Mouse (Mus musculus) adrenal gland, postnatal 4 days (tissue): ENCODE data around the gene Rims4. TPM values are rescaled to one million over a fixed set of nuclear protein-coding genes. Genes with fewer than 3 reads are reported as not detected.

Source experiments
- DNase-seq, 2 experiments: peaks; one replicate each; pipeline ENCODE4 v3.0.0; 2021 to 2022; ENCODE audit warnings: low spot score in 2 of 2, mixed read lengths in 2 of 2
- total RNA-seq, 2 experiments: library from RNA; stranded (reverse); gene quantifications; 2 replicates each; pipeline ENCODE4 v1.2.3; 2021

Rims4 gene
- total RNA-seq, 2 experiments from 2014 or later = 101 to 103 TPM

DNA sequence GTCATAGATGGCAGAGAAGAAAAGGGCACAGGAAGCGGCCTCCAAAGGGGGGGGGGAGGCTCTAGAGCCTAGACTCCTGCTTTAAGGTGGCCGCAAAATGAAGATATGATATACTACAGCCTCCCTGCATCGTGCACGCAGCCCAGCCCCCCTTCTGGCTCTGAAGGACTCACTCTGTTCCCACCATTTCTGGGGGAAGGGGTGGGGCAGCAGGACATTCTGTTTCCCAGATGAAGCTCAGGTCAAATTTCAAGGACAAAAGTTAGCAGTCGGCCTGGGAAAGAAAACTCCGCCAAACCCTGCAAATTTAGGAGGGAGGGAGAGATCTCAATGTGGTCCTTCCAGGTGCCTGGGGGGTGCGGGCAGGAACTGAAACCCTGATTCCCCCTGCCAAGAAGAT, 4.8 kb downstream of the Rims4 start:
- no peak for DNase-seq

GRCm38 (mm10) chr2:163911826-163912444, 6.5 kb downstream of the Rims4 start:
- DNase-seq = no peak

DNA sequence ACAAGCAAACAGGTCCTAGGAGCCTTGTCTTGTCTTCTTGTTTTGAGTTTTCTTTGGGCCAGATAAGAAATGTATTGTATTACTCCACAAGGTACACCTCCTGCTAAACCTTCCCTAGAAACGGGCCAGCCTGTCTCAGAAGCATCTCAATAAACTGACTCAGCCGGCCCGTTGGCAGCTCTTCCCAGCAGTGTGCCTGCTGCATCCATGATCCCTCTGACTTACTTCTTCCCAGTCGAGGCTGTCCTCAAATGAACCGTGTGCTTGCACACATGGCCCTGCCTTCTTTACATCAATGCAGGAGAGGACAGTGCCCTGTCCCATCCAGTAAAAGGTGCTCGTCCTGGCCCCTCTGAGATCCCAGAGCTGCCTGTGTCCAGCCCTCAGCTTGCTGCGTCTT, 8.9 kb downstream of the Rims4 start:
- DNase-seq = no peak

GRCm38 (mm10) chr2:163907131-163907530, 11.4 kb downstream of the Rims4 start:
- DNase-seq = no peak

DNA sequence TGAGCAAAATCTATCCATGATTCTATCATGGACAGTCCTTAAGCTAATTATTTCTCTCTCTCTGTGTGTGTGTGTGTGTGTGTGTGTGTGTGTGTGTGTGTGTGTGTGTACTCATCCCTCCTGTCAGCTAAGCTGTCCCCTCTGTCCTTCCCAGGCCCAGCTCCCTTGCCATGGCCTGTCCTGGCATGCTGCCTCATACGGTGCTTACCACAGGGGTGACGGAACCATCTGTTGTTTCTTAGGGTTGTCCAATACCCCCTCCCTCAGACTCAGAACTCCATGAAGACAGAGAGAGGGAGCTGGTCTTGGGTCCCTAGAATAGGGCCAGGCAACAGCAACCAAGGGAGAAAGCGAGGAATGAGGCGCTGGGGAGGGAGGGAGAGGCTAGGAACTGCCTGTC, 14.2 kb downstream of the Rims4 start:
- DNase-seq = no peak

DNA sequence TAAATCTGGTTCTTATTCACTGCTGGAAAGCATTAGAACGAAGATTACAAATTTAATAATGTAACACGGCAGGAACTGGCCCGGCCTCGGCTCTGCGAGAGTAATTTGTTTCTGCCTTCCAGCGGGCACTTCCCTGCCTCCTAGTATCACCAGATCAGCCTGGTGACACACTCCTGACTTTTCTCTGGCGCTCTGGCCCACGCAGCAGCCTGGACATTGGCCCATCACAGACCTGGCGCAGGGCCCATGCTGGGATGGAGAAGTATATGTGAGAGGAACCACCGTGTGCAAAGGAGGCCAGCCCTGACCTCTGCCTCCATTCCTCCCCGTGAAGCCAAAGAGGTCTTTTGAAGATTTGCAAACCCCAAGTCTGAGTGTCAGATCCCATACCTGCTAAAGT, 15.0 kb downstream of the Rims4 start:
- peak; percentile 25 to 40 for DNase-seq

DNA sequence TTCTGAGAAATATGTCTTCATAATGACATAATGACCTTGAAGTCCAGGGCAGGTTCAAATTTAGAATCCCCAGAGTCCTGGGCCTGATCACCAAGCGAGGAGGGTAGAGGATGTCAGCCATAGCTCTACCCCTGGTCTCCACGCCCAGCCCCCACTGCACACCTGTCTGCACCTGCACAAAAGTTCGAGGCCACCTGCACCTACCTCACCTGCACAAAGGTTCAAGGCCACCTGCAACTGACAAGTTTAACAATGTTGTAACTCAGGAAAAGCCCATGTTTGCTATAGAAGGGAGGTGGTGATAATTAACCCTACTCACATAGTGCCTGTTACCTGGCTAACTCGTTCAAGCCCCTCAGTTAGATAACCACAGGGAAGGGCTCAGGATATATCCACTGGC, 16.0 kb downstream of the Rims4 start:
- DNase-seq = no peak

GRCm38 (mm10) chr2:163901043-163901442, 17.4 kb downstream of the Rims4 start:
- no peak for DNase-seq

DNA sequence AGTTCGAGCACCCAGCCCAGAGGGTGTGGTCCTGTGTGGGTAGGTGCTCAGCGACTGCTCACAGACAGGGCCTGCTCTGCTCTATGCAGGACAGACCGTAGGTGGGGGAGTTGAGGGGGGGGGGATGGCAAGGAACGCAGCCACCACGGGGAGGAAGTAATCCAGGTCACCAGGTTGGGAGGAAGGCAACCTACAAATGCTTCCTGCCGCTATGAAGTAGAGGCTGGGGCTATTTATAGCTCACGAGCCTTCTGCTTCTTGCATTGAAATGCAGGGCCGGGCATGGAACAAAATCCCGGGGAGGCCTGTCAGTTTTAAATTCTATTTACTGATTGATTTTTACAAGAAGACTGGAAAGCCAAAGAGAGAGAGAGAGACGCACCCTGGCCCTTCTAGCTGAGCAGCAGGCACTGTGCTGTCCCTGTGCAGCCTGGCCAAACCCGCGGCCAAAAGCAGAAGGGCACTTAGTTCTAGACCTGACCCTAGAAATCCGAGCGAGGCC, 18.5 kb downstream of the Rims4 start:
- DNase-seq = no peak

DNA sequence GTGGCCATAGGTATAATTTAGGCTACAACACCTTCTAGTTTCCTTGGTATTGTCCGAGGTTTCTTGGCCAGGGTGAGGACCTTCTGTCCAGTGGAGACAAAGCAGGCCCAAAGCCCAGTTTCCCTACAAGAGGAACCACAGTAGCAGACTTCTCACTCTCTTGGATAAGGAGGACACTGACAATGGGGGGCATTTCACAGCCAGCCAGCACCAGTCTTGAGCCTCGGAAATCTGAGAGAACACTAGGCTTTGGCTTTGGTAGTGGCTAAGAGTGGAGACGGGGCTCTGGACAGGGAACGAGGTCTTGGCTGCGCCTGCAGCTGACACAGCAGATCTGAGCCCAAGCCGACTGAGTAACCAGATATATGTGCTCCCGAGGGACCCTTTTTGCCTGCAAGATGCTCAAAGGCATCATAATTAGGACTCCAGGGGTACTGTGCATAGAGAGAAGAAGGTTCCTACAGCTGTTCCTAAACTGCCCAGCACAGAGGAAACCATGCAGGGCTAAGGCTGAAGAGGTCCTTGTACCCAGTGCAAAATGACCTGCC, 20.4 kb downstream of the Rims4 start:
- DNase-seq = no peak

DNA sequence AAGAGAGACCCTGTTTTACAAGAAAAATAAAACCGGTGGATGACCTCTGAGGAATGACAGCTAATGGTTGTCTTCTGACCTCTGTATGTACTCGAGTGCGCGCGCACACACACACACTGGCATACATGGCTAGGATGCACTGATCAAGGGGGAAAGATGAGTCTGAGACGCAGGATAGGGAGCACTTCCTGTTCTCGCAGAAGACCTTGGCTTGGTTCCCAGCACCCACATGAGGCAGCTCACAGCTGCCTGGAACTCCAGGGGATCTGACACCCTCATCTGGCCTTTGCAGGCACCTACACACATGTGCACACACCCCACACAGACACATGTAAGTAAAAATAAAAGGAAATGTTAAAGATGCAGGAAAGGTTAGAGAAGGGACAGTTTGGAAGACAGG, 21.5 kb downstream of the Rims4 start:
- no peak for DNase-seq

DNA sequence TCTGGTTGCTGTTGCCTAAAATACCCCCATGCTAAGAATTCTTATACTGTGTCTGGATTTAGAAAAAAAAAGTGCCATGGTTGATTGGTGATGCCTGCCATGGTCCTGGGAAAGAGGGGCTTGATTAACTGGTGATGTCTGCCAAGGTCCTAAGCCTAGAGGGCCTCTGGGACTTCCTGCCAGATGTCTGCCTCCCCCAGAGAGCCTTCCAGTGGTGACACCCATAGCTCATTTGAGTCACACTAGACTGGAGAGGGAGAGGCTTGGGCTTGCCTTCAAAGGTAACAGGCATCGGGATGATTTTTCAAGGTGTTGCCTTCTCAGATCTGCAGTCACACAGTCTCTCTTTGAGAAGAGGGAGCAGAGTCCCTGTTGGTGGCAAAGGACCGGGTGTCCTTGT, 23.3 kb downstream of the Rims4 start:
- DNase-seq = no peak

DNA sequence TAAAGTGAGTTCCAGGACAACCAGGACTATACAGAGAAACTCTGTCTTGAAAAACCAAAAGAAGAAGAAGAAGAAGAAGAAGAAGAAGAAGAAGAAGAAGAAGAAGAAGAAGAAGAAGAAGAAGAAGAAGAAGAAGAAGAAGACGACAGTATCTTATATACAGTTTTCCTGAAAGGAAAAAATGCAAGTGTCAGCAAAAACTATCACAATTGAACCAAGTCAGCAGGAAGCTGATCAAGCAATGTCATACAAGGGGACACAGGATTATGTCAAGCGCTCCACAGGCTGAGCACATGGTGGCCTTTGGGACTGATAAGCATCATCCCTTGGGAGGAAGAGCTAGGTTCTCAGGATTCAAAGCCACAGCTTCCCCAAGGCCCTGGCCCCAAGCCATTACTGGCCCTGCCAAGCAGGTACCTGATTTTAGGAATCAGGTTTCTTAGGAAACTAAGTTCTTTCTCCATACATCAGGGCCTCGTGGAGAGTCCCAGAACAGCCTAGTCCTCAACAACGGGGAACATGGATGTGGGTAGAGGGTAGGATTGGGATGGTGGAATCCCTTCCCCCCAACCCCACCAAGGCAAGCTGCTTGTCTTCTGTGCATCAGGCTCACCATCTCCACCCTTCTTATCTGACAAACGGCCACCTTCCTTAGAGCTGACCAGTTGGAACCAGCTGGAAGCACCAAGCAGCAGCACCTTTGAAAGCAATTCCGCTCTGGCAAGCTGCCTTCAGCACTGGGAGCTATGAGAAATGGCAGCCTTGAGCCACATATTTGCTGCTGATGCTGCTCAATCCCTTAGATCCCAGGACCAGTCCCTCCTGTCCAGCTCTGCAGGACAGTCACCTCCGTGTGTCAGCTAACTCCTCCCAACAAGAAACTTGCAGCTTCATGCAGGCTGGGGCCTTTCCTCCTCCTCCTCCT, 24.8 kb downstream of the Rims4 start:
- no peak for DNase-seq

DNA sequence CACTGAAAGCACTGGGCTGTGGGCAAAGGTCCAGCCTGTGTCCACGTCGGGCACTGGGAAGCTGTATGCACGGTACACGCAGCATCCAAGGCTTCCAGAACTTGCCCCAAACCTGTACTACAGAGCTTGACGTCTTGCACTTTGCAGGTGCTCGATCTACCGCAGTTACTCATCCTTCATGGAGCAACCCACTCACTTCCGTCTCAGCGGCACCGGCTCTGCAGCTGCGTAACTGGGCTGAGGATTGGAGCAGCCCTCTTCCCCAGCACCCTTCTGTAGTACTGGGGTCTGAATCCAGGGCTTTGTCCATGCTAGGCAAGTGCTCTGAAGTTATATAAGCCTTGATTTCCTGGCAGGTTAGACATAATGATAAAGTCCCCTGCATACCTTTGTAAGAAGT, 27.2 kb downstream of the Rims4 start:
- no peak for DNase-seq

- no peak for DNase-seq
Measured at GRCm38 (mm10) chr2:163890586-163890985, 27.9 kb downstream of the Rims4 start.

DNA sequence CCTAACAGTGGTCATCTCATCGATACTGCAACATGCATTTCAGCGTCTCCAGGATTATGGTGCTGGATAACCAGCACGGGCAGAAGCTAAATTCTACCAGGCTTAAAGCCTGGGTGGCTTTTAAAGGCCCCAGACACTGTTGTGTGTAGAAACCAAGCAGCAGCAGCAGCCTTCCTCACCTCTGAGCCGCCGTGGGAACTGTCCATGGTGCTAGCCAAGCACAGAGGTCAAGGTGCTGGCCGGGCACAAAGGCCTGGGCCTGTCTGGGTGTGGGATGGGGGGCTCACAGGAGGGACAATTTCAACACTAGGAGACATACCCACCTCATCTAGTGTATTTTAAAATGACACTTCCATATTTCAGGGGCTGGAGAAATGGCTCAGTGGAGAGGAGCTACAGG, 29.1 kb downstream of the Rims4 start:
- DNase-seq = no peak

- no peak for DNase-seq
Measured at GRCm38 (mm10) chr2:163882859-163883652, 35.4 kb downstream of the Rims4 start.

GRCm38 (mm10) chr2:163880891-163881290, 37.6 kb downstream of the Rims4 start:
- DNase-seq = peak in 1 of 2 experiments; percentile 45

- DNase-seq = no peak
Measured at GRCm38 (mm10) chr2:163876830-163877498, 41.5 kb downstream of the Rims4 start.

DNA sequence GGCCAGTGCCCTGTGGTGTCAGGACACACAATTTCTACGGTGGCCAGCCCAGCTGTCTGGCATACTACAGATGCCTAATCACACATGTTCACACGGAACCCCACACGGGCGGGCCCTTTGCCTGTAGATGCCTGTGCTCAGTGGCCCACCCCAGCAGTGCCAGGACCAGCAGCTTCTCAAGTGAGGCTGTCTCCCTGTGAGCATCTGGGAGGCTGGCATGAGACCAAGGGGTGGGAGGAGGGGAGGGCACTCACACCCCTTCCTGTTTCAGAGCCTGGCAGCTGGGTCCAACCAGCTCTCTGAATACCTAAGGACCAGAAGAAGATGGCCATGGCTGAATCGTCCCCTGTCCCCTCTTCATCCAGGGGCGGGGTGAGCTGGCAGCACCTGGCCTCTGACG, 43.0 kb downstream of the Rims4 start:
- DNase-seq = no peak

- DNase-seq = no peak
Measured at GRCm38 (mm10) chr2:163874877-163875276, 43.6 kb downstream of the Rims4 start.
